Mouse (Mus musculus) 3134 (cell line): ENCODE data around the gene Vps8.
A peak's percentile ranks its signal among the peaks of the same experiment; 100 is the strongest.

ENCODE experiments used
- DNase-seq: peaks from one replicate; pipeline ENCODE4 v3.0.0-alpha.2; 2011; ENCODE audit warnings: low spot score; ENCODE audit not compliant: insufficient read length; ENCODE audit errors: extremely low read depth

Gene Vps8

DNA sequence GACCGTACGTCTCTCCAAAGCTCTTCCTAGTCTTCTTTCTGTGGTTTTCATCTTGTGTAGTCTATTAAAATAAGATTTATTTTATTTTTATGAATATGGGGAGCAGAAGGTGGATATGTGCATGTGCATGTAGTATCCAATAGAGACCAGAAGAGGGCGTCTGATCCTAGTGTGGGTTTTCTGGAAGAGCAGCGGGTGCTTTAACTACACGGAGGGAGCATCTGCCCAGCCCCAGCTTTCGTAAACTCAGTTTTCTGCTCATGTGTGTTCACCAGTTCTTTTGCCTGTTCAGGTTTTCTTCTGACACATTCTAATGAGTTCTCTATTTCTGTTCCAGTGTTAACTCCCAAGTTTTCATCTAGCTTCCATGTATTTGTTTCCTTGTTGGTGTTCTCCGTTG lies 192.9 kb downstream of the Vps8 start:
- no peak for DNase-seq

DNA sequence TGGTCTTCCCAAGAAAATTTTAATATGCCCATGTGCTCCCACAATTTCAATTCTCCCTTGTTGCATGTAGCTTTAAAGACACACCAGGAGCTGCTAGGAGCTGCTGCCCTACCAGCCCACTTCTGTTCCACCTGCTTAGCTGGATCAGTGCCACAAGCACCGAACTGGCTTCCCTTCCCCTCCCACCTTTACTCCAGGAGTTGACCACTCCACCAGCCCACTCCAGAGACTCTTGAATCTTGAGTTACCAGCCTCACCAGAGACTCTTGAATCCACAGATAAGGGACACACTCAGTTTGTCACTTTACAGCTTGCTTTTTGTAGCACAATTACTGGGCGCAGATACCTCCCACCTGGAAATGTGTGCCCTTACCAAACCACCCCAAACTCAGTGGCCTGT lies 197.7 kb downstream of the Vps8 start:
- no peak for DNase-seq

DNA sequence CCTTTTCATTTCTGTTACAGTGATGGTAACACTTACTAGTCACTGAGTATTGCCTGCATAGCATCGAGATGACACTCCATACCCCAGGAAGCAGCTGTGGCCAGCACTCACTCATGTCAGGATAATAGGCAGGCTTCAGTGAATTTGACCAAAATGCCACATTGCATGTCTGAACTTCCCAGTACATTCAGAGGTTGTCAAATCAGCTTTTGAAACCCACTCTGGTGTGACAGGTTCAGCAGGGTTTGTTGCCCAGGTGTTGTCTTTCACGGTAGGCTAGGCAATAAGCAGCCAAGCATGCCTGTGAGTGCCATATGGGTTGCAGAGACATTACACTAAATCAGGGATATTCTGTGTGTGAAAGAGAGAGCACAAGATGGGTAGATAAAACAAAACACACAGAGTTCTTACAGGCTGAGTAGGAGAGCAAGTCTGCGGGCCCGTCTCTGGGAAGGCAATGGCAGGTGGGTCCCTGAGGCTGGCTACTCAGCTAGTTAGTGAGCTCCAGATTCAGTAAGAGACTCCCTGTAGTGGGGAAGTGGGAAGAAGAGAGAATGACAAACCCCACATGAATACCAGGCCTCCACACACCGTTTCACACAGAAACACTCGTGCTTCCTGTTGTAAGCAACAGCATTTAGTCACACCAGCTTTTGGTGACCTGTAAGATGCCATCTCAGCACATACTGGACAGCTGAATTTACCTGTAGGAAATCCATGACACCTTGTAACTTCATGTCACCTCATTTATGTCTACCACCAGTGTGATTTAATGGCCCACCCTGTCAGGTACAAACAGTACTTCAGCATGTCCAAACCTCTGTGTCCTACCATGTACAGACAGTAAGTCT lies 203.1 kb downstream of the Vps8 start:
- no peak for DNase-seq

DNA sequence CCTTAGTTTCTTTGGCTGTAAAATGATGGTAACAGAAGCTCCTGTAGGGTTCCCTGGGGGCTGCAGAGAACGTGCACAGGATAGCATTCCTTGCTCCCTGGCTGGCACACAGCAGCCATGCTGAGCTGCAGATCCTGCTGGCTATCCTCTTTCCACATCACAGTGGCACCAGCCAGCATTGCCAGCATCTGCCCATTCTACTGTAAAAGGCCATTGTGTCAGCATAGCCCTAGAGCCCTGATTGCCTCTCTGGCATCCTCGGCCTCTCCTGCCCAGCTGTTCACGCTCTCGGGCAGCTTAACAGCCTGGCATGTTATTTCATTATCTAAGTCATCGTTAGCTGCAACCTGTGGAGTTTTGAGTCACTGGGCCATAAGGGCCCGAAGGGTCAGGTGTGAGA lies 204.3 kb downstream of the Vps8 start:
- DNase-seq, result no peak

DNA sequence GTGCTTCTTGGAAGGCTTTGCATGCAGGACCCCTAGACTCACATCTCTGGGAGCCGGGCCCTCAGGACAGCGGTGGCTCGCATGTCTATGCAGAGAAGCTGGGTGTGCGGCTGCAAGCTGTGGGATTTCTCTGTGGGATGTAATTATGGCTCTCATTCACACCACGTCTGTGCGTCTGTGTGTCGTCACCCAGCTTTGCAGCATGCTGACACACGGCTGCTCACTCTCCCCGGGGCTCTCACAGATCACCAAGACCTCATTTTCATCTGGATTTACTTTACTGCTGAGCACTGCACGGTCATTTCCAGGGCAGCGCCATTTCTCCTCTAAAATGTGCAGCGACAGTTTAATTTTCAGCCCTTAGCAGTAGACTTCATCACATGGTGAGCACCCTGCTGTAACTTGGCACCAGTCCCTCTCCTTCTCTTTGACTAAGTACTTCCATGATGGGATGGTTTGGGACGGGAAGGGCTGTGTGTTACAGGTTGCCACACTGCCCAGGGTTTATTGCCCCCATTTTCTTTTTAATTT lies 205.2 kb downstream of the Vps8 start:
- DNase-seq, result no peak

DNA sequence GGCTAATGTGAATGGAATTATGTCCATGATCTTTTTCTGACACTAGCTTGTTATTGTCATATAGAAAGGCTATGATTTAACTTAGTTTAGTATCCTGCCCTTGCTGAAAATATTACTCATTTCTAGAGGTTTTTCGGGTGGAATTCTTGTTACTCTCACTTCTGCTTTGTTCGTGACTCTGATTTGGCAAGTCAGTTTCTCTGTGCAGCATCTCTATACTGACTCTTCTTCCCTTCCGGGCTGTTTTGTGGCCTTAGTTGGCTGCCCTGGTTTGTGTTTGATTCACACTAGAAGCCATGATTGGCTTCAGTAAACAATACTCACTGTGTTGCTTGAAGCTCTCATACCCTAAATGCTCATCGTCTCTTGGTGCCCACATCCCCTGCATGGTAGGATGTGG lies 207.7 kb downstream of the Vps8 start:
- DNase-seq, result no peak

DNA sequence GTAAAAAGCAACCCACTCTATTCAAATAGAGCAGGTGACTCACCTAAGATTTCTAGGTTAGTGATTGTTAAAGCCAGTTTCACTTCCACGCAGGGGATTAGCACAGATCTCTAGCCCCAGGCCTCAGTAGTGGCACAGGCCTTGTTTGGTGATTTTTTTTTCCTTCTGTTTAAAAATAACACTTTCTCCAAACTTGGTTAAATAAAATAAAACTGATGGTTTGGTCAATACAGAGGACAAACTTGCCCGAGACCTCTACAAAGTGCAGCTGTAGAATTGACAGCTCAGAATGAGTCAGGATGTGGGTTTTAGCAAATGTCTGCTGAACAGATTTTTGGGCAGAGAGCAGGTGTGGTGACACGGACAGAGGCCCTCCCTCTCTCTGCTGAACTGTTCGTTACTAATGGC lies 208.9 kb downstream of the Vps8 start:
- peak; percentile 50 for DNase-seq

DNA sequence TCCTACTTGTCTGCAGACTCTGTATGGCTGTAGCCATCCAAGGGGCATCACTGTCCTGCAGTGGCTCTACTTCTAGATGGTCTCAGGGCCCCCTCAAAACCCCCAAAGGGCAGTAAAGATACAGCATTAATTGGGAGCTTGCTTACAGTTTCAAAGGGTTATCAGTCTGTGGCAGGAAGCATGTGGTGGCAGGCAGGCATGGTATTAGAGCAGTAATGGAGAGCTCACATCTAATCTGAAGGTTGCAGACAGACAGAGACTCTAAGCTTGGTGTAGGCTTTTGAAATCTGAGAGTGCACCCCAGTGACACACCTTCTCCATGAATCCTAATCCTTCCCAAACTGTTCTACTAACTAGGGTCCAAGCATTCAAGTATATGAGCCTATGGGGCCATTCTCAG lies 211.5 kb downstream of the Vps8 start:
- DNase-seq, result no peak

DNA sequence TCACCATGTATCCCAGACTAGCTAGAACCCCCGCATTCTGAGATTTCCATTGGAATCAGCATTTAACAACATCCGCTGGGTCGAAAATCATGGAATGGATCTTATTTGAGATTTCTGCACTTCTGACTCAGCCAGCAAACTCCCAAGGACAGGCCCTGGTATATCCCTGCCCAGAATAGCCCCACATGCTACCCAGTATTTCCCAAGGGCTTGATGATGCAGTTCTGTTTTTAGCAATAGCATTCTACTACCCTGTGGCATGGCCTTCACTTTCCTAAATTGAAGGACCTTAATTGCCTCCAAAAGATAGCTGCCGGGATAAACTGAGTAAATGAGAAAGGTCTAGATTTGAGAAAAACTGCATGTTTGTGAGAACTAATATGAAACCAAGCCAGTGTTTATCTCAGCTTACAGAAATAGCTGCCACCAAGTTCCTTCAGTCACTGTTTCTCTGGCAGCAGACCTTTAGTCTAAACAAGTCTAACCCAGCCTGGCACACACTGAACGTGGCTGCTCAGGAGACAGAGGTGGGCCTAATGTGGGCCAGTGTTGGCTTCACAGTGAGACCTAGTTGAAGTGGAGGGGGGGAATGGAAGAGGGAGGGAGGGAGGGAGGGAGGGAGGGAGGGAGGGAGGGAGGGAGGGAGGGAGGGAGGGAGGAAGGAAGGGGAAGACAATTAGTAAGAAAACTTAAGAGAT lies 213.4 kb downstream of the Vps8 start:
- no peak for DNase-seq

DNA sequence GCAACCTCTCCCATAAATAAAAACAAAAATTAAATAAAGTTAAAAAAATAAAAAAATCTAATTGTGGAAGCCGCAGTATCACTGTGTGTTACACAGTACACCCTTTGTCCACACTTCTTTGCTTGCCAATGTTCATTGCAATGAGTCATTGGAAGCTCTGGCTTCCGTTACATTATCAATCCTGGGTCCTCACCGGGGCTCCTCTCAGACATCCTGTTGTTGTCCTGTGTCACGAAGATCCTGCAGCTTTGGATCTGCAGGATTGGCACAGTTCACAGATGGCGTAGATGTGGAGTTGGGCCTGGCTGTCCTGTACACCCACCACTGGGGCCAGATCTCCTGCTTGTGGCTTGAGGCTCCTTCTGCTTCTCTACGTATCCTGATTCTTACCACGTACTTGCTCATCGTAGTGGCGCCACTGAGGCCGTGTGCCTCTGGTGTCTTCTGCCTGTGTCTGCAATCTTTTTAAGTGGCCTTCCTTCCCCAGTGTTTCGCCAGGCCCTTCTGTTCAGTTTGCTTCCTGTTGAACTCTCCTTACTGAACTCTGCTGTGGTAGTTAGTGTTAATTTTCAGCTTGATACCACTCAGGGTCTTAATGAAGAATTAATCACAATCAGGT lies 214.4 kb downstream of the Vps8 start:
- DNase-seq, result no peak

DNA sequence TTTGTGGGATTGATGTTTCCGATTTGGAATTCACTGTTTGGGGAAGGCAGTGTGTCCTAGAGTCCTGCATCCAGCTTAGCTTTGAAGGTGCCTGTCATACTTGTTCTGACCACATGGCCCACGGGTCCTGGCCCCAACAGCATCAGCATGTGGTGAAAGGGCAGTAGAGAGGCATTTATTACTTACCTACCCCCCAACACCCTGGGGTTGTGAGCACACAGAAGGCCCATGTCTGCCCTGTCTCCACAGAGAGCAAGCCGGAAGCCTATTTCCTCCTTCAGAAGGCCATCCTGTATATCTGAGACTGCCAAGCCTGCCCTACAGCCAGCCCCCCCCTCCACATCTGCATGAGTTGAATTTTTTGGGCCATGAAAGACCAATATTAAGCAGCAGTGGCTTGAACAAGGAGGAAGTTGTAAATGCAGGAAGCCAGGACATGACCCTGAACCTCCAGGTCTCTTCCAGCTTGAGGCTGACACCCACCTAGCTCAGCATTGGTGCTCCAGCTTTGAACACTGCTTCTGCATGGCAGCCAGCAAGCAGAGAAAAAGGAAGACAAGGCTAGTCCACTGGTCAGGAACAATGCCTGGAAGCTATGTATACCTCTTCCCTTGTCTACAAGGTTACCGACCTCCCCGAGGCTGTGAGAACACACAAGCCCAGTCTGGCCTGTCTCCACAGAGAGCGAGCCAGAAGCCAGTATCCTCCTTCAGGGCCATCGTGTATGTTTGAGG lies 218.0 kb downstream of the Vps8 start:
- DNase-seq, result no peak

DNA sequence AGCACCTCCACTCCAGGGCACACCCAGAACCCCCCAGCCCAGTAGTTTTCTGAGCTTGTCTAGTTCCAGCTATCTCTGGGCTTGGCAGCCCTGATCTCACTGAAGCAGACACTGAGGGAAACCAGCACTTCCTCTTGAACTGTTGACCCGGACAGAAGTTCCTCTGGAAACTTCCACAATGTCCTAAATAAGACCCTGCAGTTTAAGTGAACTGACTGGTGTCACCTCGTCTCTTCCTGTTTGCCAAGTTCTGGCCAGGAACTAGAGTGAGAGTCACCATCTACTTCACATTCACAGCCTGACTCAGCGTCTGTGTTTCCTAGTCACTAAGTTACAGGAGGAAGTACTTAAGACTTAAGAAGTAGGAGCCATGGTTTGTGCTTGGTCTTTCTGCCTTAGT lies 219.0 kb downstream of the Vps8 start:
- DNase-seq, result no peak

DNA sequence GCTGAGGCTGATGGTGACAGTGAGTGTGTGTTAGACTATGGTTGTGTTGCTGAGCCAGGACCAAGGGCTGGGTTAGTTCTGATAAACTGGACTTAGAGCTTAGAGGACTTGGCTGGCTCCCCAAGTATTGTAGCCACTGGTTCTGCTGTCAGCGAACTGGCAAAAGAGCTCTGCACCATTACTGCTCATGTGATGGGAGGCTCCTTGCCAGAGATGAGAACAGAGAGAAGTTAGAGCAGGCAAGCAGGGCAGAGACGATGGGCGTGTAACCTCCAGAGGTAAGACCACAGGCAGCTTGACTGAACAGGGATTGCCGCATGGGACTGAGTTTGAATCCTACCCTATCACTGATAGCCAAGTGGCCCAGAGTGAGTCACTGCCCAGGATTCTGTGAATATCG lies 220.0 kb downstream of the Vps8 start:
- DNase-seq, result no peak

DNA sequence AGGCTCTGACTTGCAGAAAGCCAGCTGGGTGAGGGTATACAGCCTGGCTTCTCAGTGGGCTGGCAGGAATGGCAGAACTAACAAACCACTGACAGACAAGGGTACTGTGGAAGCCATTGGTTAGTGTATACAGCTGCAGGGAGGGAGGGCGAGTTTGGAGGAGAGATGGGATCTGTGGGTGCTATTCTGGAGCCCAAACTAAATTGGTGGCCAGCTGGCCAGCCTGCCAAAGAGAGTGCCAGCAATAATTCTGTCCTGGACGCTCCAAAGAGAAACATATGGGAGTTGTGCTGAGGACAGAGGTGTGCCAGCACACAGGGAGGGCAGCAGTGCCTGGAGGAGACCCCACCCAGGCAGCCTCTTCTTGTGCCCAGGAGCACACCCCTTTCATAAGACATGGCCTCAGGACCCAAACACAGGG lies 220.7 kb downstream of the Vps8 start:
- no peak for DNase-seq

DNA sequence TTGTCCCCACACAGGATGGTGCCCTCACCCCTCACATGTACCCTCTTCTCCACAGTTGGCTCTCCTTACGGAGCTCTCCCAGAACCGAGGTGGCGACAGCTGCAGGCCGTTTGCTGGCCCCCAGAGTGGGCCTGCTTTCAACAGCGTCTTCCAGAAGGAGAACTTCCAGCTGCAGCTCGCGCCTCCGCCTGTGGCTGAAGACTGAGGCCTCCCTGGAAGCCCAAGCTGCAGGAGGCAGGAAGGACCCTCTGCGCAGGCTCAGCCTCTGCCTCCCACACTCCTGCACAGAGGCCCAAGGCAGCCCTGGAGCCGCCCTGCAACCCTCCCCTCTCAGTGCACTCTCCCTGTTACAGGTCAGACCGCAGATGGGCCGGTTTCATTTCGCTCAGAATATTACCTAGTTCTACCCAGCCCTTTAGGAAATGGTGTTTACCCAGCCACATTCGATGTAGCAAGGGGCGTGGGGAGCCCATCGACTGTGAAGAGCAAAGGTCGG lies 221.2 kb downstream of the Vps8 start:
- DNase-seq, result no peak

DNA sequence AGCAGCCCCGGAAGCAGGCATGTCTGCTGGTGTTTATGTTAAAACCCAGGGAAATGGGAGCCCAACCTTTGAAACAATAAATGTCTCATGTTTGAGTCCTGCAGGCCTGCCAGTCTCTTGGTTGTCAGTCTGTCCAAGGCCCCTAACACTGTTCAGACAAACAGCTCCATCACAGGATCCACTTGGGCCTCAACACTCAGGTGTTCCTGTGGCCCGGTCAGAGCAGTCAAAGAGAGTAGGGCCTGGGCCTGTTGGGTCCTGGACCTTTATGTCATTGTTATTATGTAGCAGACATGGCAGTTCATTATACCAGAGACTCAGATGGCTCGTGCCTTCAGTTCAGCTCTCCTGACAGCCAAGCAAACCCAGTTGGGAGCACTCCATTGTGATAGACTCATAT lies 221.7 kb downstream of the Vps8 start:
- DNase-seq, result no peak

DNA sequence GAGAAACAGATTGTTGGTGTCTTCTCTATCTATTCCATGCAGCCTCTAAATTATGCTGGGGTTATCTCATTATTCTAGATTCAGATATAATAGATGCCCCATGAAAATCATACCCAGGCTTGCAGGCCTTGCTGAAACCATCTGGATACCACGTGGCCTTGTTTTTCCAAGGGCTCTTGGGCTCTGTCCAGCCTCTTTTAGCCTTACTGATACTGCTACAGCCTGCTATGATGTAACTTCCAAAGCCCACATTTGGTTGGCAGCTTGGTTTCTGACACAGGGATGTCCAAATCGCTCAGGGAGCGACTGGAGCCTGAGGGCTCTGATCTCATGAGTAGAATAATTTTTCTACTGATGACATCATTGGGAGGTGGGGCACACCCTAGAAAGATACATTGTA lies 223.0 kb downstream of the Vps8 start:
- DNase-seq, result no peak

DNA sequence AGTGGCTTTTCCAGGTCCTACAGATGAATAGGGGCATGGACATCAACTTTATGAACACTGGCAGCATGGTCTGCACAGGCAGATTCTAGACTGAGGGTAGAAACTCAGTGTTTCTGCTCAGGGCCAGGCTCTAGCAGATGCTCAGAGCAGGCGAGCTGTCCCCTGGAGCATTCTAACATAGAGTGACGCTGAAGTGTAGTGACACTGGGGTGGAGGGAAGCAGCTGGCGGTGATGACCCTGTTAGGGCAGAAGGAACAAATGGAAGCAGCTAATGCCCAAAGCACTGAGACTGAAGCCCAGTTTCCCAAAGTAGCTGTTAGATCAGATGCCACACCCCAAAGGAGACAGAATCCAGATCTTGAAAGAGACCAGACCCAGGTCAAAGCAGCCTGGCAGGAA lies 223.6 kb downstream of the Vps8 start:
- no peak for DNase-seq

DNA sequence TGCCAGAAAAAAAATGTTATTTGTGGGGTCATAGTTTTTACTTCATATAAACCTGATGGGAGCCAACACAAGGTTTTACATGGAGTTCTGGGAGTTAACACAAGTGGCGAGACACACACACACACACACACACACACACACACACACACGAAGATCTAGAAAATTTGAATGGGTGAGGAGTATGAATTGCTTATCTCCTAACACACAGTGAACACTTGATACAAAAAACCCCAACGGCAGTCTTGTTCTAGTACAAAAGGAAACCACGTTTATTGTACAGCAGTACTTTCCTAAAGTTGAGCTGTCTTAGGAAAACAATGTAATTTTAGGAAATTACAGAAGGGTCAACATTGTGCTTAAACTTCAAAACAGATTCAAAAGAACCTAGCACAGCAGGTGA lies 225.9 kb downstream of the Vps8 start:
- DNase-seq, result no peak

DNA sequence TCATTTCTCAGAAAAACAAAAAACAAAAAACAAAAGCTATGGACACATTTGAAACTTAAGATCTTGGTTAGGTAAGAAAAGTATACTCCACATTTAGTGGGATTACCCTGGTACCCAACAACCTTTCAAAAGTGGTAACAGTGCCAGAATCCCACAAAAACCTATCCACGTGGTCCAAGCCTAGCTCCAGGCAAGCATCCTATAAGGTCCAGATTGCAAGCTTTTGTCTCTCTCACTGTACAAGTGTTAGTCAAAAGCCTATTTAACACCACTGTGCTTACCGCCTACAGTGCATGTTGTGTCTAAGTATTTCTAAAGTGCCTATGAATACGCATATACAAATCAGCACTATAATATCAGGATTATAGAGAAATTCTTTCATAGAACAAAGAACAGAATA lies 227.4 kb downstream of the Vps8 start:
- no peak for DNase-seq

DNA sequence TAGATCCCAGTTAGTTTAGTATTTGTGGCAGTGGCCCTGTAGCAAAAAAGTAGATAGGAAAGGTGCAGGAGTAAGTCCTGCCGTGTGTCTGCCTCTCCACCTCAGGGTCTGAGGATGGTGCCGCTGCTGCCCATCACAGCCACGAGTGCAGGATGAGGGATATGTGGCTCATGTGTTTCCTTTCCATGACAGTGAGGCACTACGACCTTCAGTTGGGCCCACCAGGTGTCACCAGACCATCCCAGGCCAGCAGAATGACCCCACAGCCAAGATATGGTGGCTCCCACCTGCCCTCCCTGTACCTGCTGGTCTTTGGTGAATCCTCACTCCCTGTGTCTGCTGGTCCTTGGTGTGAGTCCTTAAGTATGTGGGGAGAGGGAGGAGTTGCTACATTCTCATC lies 228.2 kb downstream of the Vps8 start:
- no peak for DNase-seq
